23 mouse cellular contexts compared by ENCODE assay signal in genomic region chr1:189314495-189314894, GRCm38 (mm10).
"Had no signal": no experiment of that assay in that cellular context is flagged by ENCODE, and none has a peak within 500 bp of the region (broad histone marks: within the 10 kb centered on the region; RNA-seq: fewer than 3 reads in every experiment).

No protein-coding gene starts in this region.

- H3K27me3 ChIP-seq: liver, embryonic 13.5 days; liver, embryonic 15.5 days; lung, embryonic 15.5 days; midbrain, embryonic 12.5 days; neural tube, embryonic 13.5 days; neural tube, embryonic 15.5 days had no signal

- H3K27ac ChIP-seq: liver, embryonic 13.5 days; liver, embryonic 15.5 days; lung, embryonic 15.5 days; macrophage; midbrain, embryonic 12.5 days; neural tube, embryonic 13.5 days; neural tube, embryonic 15.5 days had no signal

- H3K4me1 ChIP-seq: liver, embryonic 13.5 days; liver, embryonic 15.5 days; midbrain, embryonic 12.5 days had no signal

- H3K9me3 ChIP-seq: liver, embryonic 13.5 days; liver, embryonic 15.5 days; lung, embryonic 15.5 days; midbrain, embryonic 12.5 days; neural tube, embryonic 13.5 days; neural tube, embryonic 15.5 days had no signal

- H3K9ac ChIP-seq: liver, embryonic 13.5 days; liver, embryonic 15.5 days; liver, postnatal 0 days; lung, embryonic 15.5 days; midbrain, embryonic 12.5 days; neural tube, embryonic 13.5 days; neural tube, embryonic 15.5 days had no signal

- H3K4me2 ChIP-seq: liver, embryonic 11.5 days; liver, embryonic 13.5 days; liver, embryonic 15.5 days; lung, embryonic 15.5 days; midbrain, embryonic 12.5 days; neural tube, embryonic 13.5 days; neural tube, embryonic 15.5 days had no signal

- ATAC-seq: liver, postnatal 0 days; lung, postnatal 0 days had no signal

- H3K4me3 ChIP-seq: liver, embryonic 13.5 days; liver, embryonic 15.5 days; lung, embryonic 15.5 days; midbrain, embryonic 12.5 days; myocyte; neural tube, embryonic 13.5 days; neural tube, embryonic 15.5 days had no signal

- H3K36me3 ChIP-seq: liver, embryonic 13.5 days; liver, embryonic 15.5 days; lung, embryonic 15.5 days; midbrain, embryonic 12.5 days; neural tube, embryonic 13.5 days; neural tube, embryonic 15.5 days had no signal

- DNase-seq: liver; liver, embryonic 13.5 days; liver, postnatal 0 days; lung, adult 2 months; lung, postnatal 14 days; lung, postnatal 36 days; retina, postnatal 1 day; right cerebral cortex, adult 18-20 months; right cerebral cortex, postnatal 25 days; right cerebral cortex, postnatal 4 days; spleen, adult 18-20 months; thymus, adult 18-20 months; thymus, postnatal 14 days; thymus, postnatal 36 days had no signal
